In the genomic region with DNA sequence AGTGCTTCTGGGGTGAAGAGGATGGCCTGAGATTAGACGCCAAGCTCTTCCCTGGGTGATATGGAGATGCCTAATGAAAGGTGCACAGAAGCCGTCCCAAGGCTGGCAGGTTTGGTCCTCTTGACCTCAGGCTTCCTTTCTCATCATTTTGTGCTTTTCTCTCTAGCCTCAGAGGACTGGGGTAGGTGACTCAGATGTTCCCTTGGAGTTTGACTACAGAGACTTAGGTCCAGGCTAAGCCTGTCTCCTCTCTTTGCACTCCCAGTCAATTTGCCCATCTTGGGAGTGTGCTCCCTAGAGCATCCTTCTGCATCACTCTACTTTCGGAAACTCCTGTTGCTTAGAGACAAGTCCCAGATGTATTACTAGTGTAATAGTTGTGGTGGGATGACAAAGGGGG, we compare ENCODE assay signal across 31 mouse cellular contexts. TPM values are rescaled to one million over a fixed set of nuclear protein-coding genes. Genes with fewer than 3 reads are reported as not detected.
"Had no signal": no experiment of that assay in that cellular context is flagged by ENCODE, and none has a peak within 500 bp of the region (broad histone marks: within the 10 kb centered on the region; RNA-seq: fewer than 3 reads in every experiment).

No protein-coding gene starts in this region.

- DNase-seq: kidney, postnatal 10 days; kidney, postnatal 36 days; layer of hippocampus, postnatal 36 days; liver; lung, adult 2 months; lung, postnatal 14 days; lung, postnatal 4 days; midbrain, embryonic 14.5 days; right cerebral cortex, adult 18-20 months; right cerebral cortex, postnatal 14 days; right cerebral cortex, postnatal 4 days; thymus, adult 2 months; thymus, postnatal 25 days had no signal

- H3K4me3 ChIP-seq: kidney, embryonic 15.5 days; left cerebral cortex, adult 2 months; limb, embryonic 12.5 days; liver, embryonic 12.5 days; liver, embryonic 15.5 days; neural tube, embryonic 12.5 days; neural tube, embryonic 15.5 days had no signal

- ATAC-seq: liver, embryonic 12.5 days had no signal

- H3K4me2 ChIP-seq: kidney, embryonic 15.5 days; limb, embryonic 12.5 days; liver, embryonic 12.5 days; liver, embryonic 15.5 days; midbrain, embryonic 11.5 days; neural tube, embryonic 12.5 days; neural tube, embryonic 15.5 days had no signal

- H3K9ac ChIP-seq: kidney, embryonic 15.5 days; limb, embryonic 12.5 days; liver, embryonic 12.5 days; liver, embryonic 15.5 days; neural tube, embryonic 12.5 days; neural tube, embryonic 15.5 days had no signal

- H3K4me1 ChIP-seq: liver, embryonic 15.5 days had no signal

- H3K9me3 ChIP-seq: kidney, embryonic 15.5 days; limb, embryonic 12.5 days; liver, embryonic 12.5 days; liver, embryonic 15.5 days; neural tube, embryonic 12.5 days; neural tube, embryonic 15.5 days had no signal

- H3K27me3 ChIP-seq: kidney, embryonic 15.5 days; limb, embryonic 12.5 days; liver, embryonic 12.5 days; neural tube, embryonic 12.5 days; neural tube, embryonic 15.5 days had no signal

- H3K27ac ChIP-seq: kidney, embryonic 15.5 days; left cerebral cortex, adult 2 months; liver, embryonic 12.5 days; liver, embryonic 15.5 days; neural tube, embryonic 12.5 days; neural tube, embryonic 15.5 days; stomach, postnatal 0 days had no signal

- H3K36me3 ChIP-seq: kidney, embryonic 15.5 days; limb, embryonic 12.5 days; liver, embryonic 12.5 days; liver, embryonic 15.5 days; neural tube, embryonic 12.5 days; neural tube, embryonic 15.5 days had no signal

RNA-seq across cellular contexts. Expression of a gene that starts 1.0 kb away (rescaled TPM):
- total RNA-seq: layer of hippocampus, adult 8-10 months; layer of hippocampus, postnatal 10 days; layer of hippocampus, postnatal 36 days; left cerebral cortex, adult 2 months; left cerebral cortex, postnatal 10 days; left cerebral cortex, postnatal 36 days; megakaryocyte progenitor cell, adult 5-6 weeks; megakaryocyte-erythroid progenitor cell, adult 5-6 weeks; midbrain, postnatal 0 days had no signal
- polyA plus RNA-seq: kidney, embryonic 15.5 days; limb, embryonic 12.5 days; liver, embryonic 12.5 days; liver, embryonic 15.5 days; lung, adult 2 months; lung, embryonic 16.5 days; midbrain, embryonic 11.5 days; midbrain, embryonic 14.5 days; neural tube, embryonic 12.5 days; neural tube, embryonic 15.5 days; thymus, adult 2 months had no signal

RNA-seq across cellular contexts. Expression of a gene that starts 3.8 kb away (rescaled TPM):
- total RNA-seq: midbrain, postnatal 0 days had no signal

RNA-seq across cellular contexts. Expression of a gene that starts 5.7 kb away (rescaled TPM):
- total RNA-seq: layer of hippocampus, adult 8-10 months; layer of hippocampus, postnatal 10 days; layer of hippocampus, postnatal 36 days; left cerebral cortex, adult 2 months; left cerebral cortex, postnatal 10 days; left cerebral cortex, postnatal 36 days; megakaryocyte progenitor cell, adult 5-6 weeks; megakaryocyte-erythroid progenitor cell, adult 5-6 weeks had no signal
- polyA plus RNA-seq: kidney, embryonic 15.5 days; limb, embryonic 12.5 days; liver, embryonic 12.5 days; liver, embryonic 15.5 days; lung, adult 2 months; lung, embryonic 16.5 days; midbrain, embryonic 11.5 days; midbrain, embryonic 14.5 days; midbrain, postnatal 0 days; neural tube, embryonic 12.5 days; neural tube, embryonic 15.5 days; stomach, embryonic 14.5 days; stomach, postnatal 0 days; thymus, adult 2 months had no signal

RNA-seq across cellular contexts. Expression of a gene that starts 17.3 kb away (rescaled TPM):
- total RNA-seq: layer of hippocampus, adult 8-10 months; layer of hippocampus, postnatal 10 days; layer of hippocampus, postnatal 36 days; left cerebral cortex, adult 2 months; left cerebral cortex, postnatal 10 days; left cerebral cortex, postnatal 36 days; megakaryocyte progenitor cell, adult 5-6 weeks; megakaryocyte-erythroid progenitor cell, adult 5-6 weeks; midbrain, postnatal 0 days had no signal
- polyA plus RNA-seq: kidney, embryonic 15.5 days; limb, embryonic 12.5 days; liver, embryonic 12.5 days; liver, embryonic 15.5 days; lung, adult 2 months; lung, embryonic 16.5 days; midbrain, embryonic 11.5 days; midbrain, embryonic 14.5 days; midbrain, postnatal 0 days; neural tube, embryonic 12.5 days; neural tube, embryonic 15.5 days; stomach, embryonic 14.5 days; thymus, adult 2 months had no signal
